Mouse (Mus musculus): ENCODE measurements at regions not wholly inside any gene's neighbourhood (a gene's known extent, or its start where the extent isn't known, plus 50 kb on each side); places are given as distances from the start of the nearest gene placed in this dataset.

- no peak for DNase-seq (ENCODE audit: low spot score)
Measured at GRCm38 (mm10) chrX:99215931-99216330, 80.0 kb downstream of the Efnb1 start.

- no peak for DNase-seq (ENCODE audit: low spot score)
Measured at GRCm38 (mm10) chrX:99215111-99215510, 79.2 kb downstream of the Efnb1 start.

- peak; percentile 9 for DNase-seq (ENCODE audit: low spot score)
Measured at GRCm38 (mm10) chrX:99213565-99214153, 77.7 kb downstream of the Efnb1 start.

GRCm38 (mm10) chrX:99204077-99204476, 68.1 kb downstream of the Efnb1 start:
- DNase-seq (ENCODE audit: low spot score): no peak

- DNase-seq (ENCODE audit: low spot score): no peak
Measured at GRCm38 (mm10) chrX:99201081-99201480, 65.2 kb downstream of the Efnb1 start.

- DNase-seq (ENCODE audit: low spot score): no peak
Measured at GRCm38 (mm10) chrX:99199669-99200068, 63.7 kb downstream of the Efnb1 start.

- DNase-seq (ENCODE audit: low spot score): no peak
Measured at GRCm38 (mm10) chrX:99198961-99199631, 63.2 kb downstream of the Efnb1 start.
